Comparison of ENCODE assay signal across 17 mouse cellular contexts in the genomic region with DNA sequence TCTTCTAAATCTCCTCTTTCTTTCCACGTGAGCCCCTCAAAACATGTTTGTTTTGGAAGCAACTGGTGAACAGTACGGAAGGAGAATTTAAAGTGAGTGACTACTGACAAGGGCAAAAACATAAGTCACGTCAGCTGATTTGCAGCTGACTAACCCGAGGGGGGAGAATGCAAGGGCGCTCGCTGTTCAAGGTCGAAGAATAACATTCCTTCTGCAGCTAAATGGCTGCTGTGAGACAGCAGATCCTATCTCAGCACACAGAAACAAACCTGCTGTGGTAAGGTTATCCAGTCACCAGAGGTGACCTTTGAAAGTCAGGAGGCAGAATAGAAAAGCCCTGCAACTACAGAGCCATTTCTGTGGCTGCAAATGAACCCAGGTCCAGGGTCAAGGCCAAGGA. TPM values are rescaled to one million over a fixed set of nuclear protein-coding genes. Genes with fewer than 3 reads are reported as not detected.
A peak's percentile ranks its signal among the peaks of the same experiment; 100 is the strongest.
DNase-seq lines count a peak whose midpoint lies in the region; ATAC-seq and TF ChIP-seq lines count a peak whose summit lies in the region.
"Had no signal": no experiment of that assay in that cellular context is flagged by ENCODE, and none has a peak within 500 bp of the region (broad histone marks: within the 10 kb centered on the region; RNA-seq: fewer than 3 reads in every experiment).

No protein-coding gene starts in this region.

- peaks cover 11% of the 10 kb centered on the region; the same call in 1 of the 2 replicates for H3K4me1 ChIP-seq in heart, postnatal 0 days (ENCODE audit: control insufficient read depth, insufficient read depth)
- H3K4me1 ChIP-seq in midbrain, embryonic 10.5 days: 0 out of 2 replicates have a peak, but pooled peaks cover 4% of the 10 kb centered on the region
- H3K4me1 ChIP-seq: embryonic facial prominence, embryonic 13.5 days; forebrain, embryonic 12.5 days; limb, embryonic 15.5 days; megakaryocyte, embryonic 14.5 days had no signal

- H3K27me3 ChIP-seq in heart, postnatal 0 days (ENCODE audit: control insufficient read depth, insufficient read depth, low read length): no peaks in the 10 kb centered on the region
- H3K27me3 ChIP-seq in midbrain, embryonic 10.5 days (ENCODE audit: low read depth, poor library complexity, severe bottlenecking): no peaks in the 10 kb centered on the region
- H3K27me3 ChIP-seq: embryonic facial prominence, embryonic 13.5 days; forebrain, embryonic 12.5 days; limb, embryonic 15.5 days; megakaryocyte, embryonic 14.5 days had no signal

- peak overlapping the region; percentile 80 for H3K27ac ChIP-seq in heart, postnatal 0 days (ENCODE audit: low read depth)
- H3K27ac ChIP-seq in midbrain, embryonic 10.5 days (replicated peaks): no peak overlapping the region
- H3K27ac ChIP-seq: embryonic facial prominence, embryonic 13.5 days; forebrain, embryonic 12.5 days; left cerebral cortex, adult 2 months; limb, embryonic 15.5 days; stomach, postnatal 0 days had no signal

- no peak overlapping the region for H3K4me2 ChIP-seq in heart, postnatal 0 days (ENCODE audit: low read depth, low read length)
- H3K4me2 ChIP-seq: embryonic facial prominence, embryonic 13.5 days; forebrain, embryonic 12.5 days; limb, embryonic 15.5 days had no signal

- peak; percentile 98 for TF ChIP-seq EP300 in heart, postnatal 0 days (IDR thresholded peaks at IDR 0.05; ENCODE audit: low read depth)

- no peak overlapping the region for H3K4me3 ChIP-seq in heart, postnatal 0 days (ENCODE audit: low read depth, low read length)
- H3K4me3 ChIP-seq in midbrain, embryonic 10.5 days: no peak overlapping the region
- H3K4me3 ChIP-seq: embryonic facial prominence, embryonic 13.5 days; forebrain, embryonic 12.5 days; left cerebral cortex, adult 2 months; limb, embryonic 15.5 days; megakaryocyte, embryonic 14.5 days had no signal

- ATAC-seq in heart, postnatal 0 days (ENCODE audit: insufficient read depth, low read depth): peak; percentile 95
- ATAC-seq: intestine, postnatal 0 days had no signal

- no peak overlapping the region for H3K9ac ChIP-seq in heart, postnatal 0 days (replicated peaks; ENCODE audit: low read depth, low read length)
- H3K9ac ChIP-seq: embryonic facial prominence, embryonic 13.5 days; forebrain, embryonic 12.5 days; limb, embryonic 15.5 days had no signal

- DNase-seq in embryo, embryonic 10.5 days (ENCODE audit: low spot score): peak; percentile 14
- no peak for DNase-seq in embryo, embryonic 11 days
- peak; percentile 71 to 81 for DNase-seq in adrenal gland, postnatal 36 days
- peak; percentile 82 for DNase-seq in heart, postnatal 0 days (ENCODE audit: low spot score)
- DNase-seq in kidney, postnatal 14 days: peak; percentile 75
- no peak for DNase-seq in lung, postnatal 36 days
- DNase-seq in midbrain, embryonic 10.5 days (ENCODE audit: low spot score): no peak
- no peak for DNase-seq in urinary bladder, adult 2 months (ENCODE audit: low spot score)
- DNase-seq: cerebellum, postnatal 10 days; lung, adult 2 months had no signal

- H3K9me3 ChIP-seq in heart, postnatal 0 days (replicated peaks; ENCODE audit: control insufficient read depth, low read length): no peaks in the 10 kb centered on the region
- H3K9me3 ChIP-seq in midbrain, embryonic 10.5 days (replicated peaks): no peaks in the 10 kb centered on the region
- H3K9me3 ChIP-seq: embryonic facial prominence, embryonic 13.5 days; forebrain, embryonic 12.5 days; limb, embryonic 15.5 days; megakaryocyte, embryonic 14.5 days had no signal

- 14% methylated on average over 7 of the region's 7 CpGs for WGBS in heart, postnatal 0 days
- WGBS in midbrain, embryonic 10.5 days: 70% methylated on average over 7 of the region's 7 CpGs

- no peak for TF ChIP-seq CTCF in heart, postnatal 0 days (IDR thresholded peaks at IDR 0.05; ENCODE audit: low read depth)

- H3K36me3 ChIP-seq in heart, postnatal 0 days (replicated peaks; ENCODE audit: control insufficient read depth, insufficient read depth, low read length): no peaks in the 10 kb centered on the region
- no peaks in the 10 kb centered on the region for H3K36me3 ChIP-seq in midbrain, embryonic 10.5 days
- H3K36me3 ChIP-seq: embryonic facial prominence, embryonic 13.5 days; forebrain, embryonic 12.5 days; limb, embryonic 15.5 days had no signal

RNA-seq across cellular contexts. Expression of gene Slc16a7, which starts 47.1 kb away (rescaled TPM):
- total RNA-seq in adrenal gland, postnatal 36 days (2021): 10 to 100 TPM; 14.1 to 15.7 TPM
- total RNA-seq in heart, postnatal 0 days (2014; rRNA removed; ENCODE audit: low replicate concordance): 7.9 and 9.2 TPM in 2 replicates
- polyA plus RNA-seq in heart, postnatal 0 days (2015; fragmentation: Nextera tagmentation; extraction: Ambion mirVana): 3.3 TPM in 2 replicates
- polyA plus RNA-seq in midbrain, embryonic 10.5 days (2016; fragmentation: Nextera tagmentation; extraction: Ambion mirVana): 3.0 TPM in 2 replicates
- 40.9 and 43.4 TPM in 2 replicates for polyA plus RNA-seq in urinary bladder, adult 2 months (2012; rRNA removed)

Comparison
In these comparisons a context has a peak if more than half of its experiments do, and no peak if none do; other contexts are left out.
1. DNase-seq: peak in embryo, embryonic 10.5 days (single experiment), adrenal gland, postnatal 36 days (2 of 2), heart, postnatal 0 days (single experiment) and kidney, postnatal 14 days (single experiment); none in embryo, embryonic 11 days (single experiment), lung, postnatal 36 days (single experiment), midbrain, embryonic 10.5 days (single experiment) and urinary bladder, adult 2 months (single experiment).